Mouse (Mus musculus) T-cell, adult 2 months (primary cell): Measurements from ENCODE around the gene Hist1h3b.
"Not testable (repeated sequence)": the region's sequence is repeated elsewhere in the genome, so short reads cannot be mapped to it uniquely, and the experiment has no call there.

ENCODE experiments used
- DNase-seq: peaks from one replicate; pipeline ENCODE4 v3.0.0; 2022; ENCODE audit warnings: low spot score

The Hist1h3b gene

GRCm38 (mm10) chr13:23755000-23755399 is 2.9 kb downstream of the Hist1h3b start:
- DNase-seq = no peak

GRCm38 (mm10) chr13:23756790-23757189 is 4.7 kb downstream of the Hist1h3b start, which contains the start of gene Hist1h4b:
Gene Hist1h4b (plus strand): TSS chr13:23757013.
- DNase-seq = peak; percentile 80

- no peak for DNase-seq
These were observed 5.2 kb downstream of the Hist1h3b start for GRCm38 (mm10) chr13:23757211-23757773.

DNA sequence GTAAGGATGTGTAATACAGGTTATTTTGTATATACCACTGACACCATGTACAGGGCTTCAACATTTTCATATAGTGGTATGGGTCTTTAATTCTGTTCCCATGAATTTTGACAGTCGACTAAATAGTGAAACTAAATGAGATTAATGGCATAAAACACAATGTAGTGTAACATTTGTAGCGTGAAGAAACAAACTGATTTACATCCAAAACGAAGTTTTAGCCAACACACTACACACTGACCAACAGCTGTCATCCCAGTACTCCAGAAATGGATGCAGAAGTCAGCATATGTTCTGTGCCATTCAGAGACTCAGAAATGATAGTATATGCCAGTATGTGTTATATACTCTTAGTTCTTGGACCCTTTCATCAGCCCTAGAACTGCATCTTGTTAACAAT is 5.9 kb downstream of the Hist1h3b start:
- no peak for DNase-seq

DNA sequence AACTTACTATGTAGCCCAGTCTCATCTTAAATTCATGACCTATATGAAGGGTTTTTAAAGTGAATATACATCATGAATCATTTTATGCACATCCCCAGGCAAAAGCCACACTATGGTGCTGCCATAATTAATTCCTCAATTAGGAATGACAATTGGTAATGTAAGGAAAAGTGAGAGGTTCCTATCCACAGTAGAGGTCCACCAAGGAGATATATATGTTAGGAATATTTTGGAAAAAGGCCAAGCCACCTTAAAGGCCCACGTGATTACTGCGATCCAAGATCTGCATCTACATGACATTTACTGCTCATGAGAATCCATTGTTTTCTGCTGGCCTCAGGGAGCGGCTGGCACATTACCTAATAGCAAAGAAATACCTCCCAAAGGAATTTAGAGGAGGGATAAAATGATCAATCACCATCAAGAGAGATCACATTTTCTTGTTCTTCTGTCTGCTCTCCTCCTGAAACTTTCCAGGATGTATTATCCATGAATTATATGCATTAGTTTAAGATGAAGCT is 7.2 kb downstream of the Hist1h3b start:
- no peak for DNase-seq

DNA sequence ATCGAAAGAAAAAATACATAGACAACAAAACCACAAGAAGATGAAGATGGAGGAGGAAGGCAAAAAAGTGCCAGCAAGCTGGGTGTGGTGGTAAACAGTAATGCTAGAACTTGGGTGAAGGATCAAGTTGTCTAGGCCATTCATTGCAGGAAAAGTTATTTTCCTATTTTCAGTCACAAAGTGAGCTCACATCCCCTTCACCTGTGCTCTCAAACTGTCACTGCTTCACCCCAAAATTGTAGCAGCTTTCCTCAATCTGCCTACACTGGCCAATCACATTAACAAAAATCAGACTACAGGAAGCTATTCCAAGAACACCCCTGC is 7.8 kb downstream of the Hist1h3b start:
- no peak for DNase-seq

DNA sequence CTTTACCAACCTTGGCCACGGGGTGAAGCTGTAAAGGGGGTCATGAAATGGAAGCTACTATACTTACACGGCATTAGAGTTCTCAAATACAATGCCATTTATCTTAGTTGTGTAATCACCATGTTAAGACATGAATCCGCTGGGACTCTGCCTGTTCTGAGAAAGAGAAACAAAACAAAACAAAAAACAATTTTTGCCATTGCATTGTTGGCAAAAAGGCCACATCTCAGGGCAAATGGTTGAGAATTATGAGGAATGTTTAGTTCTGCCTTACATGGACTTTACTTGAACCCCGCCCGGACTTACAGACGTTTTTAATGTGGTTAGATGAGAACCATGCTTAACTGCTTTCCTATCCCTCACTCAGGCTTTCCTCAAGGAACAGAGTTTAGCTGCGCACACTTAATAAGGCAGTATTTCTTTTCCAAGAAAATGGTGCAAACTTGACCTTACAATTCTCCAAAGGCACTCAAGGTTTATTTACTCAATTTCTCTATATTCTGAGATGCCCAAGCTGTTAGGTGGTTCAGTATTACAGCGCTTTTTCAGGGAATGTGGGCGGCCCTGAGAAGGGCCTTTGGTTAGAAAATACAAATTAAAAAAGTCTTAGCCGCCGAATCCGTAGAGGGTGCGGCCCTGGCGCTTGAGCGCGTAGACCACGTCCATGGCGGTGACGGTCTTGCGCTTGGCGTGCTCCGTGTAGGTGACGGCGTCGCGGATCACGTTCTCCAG is 8.3 kb downstream of the Hist1h3b start:
- DNase-seq = peak; percentile 39

- DNase-seq = peak; percentile 98
These were observed 9.2 kb downstream of the Hist1h3b start, which contains the start of gene Hist1h4a for GRCm38 (mm10) chr13:23760972-23761864. Gene Hist1h4a (minus strand): TSS chr13:23761230.

DNA sequence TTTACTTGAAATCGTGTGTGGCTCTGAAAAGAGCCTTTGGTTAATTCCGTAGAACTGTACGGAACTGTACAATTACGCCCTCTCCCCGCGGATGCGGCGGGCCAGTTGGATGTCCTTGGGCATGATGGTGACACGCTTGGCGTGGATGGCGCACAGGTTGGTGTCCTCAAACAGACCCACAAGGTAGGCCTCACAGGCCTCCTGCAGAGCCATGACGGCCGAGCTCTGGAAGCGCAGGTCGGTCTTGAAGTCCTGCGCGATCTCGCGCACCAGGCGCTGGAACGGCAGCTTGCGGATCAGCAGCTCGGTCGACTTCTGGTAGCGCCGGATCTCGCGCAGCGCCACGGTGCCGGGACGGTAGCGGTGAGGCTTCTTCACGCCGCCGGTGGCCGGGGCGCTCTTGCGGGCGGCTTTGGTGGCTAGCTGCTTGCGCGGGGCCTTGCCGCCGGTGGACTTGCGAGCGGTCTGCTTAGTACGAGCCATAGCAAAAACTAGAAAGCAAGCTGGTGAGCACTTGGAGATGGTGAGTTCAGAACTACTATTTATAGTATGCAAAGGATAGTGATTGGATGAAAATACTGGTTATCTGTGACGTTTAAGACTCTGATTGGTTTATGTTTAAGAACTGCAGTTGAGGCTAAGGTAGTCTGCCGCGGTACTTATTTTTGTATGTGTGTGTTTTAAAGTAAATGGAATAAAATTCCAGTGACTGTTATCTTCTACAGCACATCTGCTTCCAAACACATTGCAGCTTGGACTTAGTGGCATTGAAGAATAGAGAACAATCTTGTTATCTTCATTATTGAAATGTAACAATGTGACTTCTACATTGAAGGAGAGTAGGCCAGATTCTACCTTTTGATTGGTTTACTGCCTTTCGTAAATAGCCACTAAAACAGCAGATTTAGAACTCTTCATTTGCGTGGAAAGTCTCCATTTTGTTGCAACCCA is 10.1 kb downstream of the Hist1h3b start, which contains the start of gene Hist1h3a:
Gene Hist1h3a, minus strand, starts transcription at position 516 of the 951 bp plus-strand sequence.
- DNase-seq = peak; percentile 57

GRCm38 (mm10) chr13:23763242-23763585 is 11.1 kb downstream of the Hist1h3b start:
- no peak for DNase-seq

DNA sequence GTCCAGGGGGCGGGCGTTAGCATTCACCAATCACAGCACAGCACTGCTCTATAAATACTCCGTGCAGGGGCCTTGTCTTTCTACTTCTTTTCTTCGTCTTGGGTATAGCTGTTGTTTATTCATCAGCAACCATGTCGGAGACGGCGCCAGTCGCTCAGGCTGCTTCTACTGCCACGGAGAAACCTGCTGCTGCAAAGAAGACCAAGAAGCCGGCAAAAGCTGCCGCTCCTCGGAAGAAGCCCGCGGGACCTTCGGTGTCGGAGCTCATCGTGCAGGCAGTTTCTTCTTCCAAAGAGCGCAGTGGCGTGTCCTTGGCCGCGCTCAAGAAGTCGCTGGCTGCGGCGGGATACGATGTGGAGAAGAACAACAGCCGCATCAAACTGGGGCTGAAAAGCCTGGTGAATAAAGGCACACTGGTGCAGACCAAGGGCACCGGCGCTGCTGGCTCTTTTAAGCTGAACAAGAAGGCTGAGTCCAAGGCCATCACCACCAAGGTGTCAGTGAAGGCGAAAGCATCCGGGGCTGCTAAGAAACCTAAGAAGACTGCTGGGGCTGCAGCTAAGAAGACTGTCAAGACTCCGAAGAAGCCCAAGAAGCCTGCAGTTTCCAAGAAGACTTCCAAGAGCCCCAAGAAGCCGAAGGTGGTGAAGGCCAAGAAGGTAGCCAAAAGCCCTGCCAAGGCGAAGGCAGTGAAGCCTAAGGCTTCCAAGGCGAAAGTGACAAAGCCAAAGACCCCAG is 11.7 kb downstream of the Hist1h3b start, which contains the start of gene Hist1h1a:
Gene Hist1h1a, plus strand, starts transcription at position 81 of the 738 bp plus-strand sequence.
- DNase-seq = peak; percentile 83

GRCm38 (mm10) chr13:23764324-23765171 is 12.5 kb downstream of the Hist1h3b start:
- no peak for DNase-seq

GRCm38 (mm10) chr13:23765172-23765513 is 13.1 kb downstream of the Hist1h3b start:
- DNase-seq = no peak

DNA sequence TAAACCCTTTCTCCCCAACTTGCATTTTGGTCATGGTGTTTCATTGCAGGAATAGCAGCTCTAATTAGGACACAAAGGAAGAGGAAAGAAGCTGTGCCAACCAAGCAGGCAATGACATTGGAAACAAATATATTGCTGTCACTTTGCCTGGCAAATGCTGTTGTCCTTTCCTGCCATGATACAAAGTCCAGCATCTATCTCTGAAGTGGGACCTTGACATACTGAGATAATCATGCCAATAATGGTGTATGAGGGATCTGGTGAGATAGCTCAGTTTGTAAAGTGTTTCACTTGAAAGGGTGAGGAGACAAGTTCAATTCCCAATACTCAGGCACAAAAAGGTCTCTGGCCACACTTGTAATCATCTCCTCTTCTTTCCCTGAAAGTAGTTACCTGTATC is 14.7 kb downstream of the Hist1h3b start:
- DNase-seq = no peak

- no peak for DNase-seq
These were observed 16.8 kb downstream of the Hist1h3b start for GRCm38 (mm10) chr13:23768834-23769397.

- DNase-seq = not testable (repeated sequence)
These were observed 17.5 kb downstream of the Hist1h3b start, which contains the start of gene Trim38 for GRCm38 (mm10) chr13:23769613-23770012. Gene Trim38 (plus strand): TSS chr13:23769913.

DNA sequence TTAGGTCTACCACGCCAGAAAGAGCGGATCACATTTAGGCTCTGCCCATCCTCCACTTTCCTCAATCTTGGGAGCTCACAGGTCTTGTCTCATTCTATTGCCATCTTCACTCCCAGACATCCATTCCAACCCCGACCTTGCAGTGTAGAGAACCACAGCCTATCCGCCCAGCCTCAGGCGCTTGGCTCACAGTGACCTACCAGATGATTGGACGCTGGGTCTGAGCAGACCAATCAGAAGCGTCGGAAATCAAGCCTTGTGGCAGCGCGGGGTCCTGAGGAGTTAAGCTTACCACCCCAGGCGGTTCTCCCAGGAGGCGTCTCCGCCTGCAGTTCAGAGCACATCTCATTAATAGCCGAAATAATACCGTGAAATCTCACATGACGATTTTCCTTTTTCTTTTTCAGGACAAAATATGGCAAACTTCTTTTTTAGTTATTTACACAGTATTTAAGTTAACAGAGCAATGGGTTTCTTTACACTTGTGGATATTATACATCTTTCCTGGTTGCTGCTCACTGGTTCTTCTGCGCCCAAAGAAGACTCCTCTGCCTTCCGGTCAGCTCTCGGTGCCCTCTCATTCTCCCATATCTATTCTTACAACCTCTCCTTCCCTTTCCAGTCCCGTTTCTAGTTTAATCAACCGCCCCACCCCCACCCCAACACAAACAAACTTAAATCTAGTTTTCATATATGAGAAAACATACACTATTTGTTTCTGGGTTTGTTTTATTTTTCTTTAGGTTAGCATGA is 20.7 kb downstream of the Hist1h3b start:
- DNase-seq = no peak

DNA sequence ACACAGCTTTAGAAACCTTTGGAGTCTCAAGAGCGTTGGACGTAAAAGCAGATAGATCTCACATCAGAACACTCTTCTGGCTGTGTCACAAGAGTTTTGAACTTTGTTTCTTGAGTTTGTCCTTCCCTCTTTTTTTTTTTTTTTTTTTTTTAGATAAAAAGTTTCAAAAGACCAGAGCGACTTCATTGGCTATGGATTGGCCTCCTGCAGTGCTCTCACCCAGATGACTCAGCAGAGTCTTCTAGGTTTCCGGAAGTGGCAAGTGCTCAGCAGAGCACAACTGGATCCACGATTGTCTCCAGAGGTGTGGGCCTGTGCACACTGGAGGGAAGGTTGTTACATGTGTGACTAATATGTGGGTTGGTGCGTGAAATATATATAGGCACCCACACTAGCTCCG is 26.3 kb downstream of the Hist1h3b start:
- no peak for DNase-seq

- no peak for DNase-seq
These were observed 27.0 kb downstream of the Hist1h3b start for GRCm38 (mm10) chr13:23779025-23779424.
